Mouse (Mus musculus) MEL (cell line): ENCODE results near the gene Fam69a. TPM values are rescaled to one million over a fixed set of nuclear protein-coding genes. Genes with fewer than 3 reads are reported as not detected.

Experiments
- DNase-seq: peaks from one replicate; pipeline ENCODE4 v3.0.0; 2011; ENCODE audit warnings: low read depth, low spot score
- H3K27ac ChIP-seq: 2 replicates; pipeline ENCODE4 v1.5.1; 2012; ENCODE audit warnings: low read depth, mild to moderate bottlenecking, control low read depth, low read length, moderate library complexity; ENCODE audit not compliant: control insufficient read depth
- H3K27me3 ChIP-seq, 2 experiments: fragments of 150-350 bp in 1 of 2; sonication (generic) in 1 of 2; 2 replicates each; pipeline ENCODE4 v1.6.1; 2012; ENCODE audit warnings: low read length in 2 of 2, mild to moderate bottlenecking in 2 of 2, improper control_type of control experiment in 1 of 2, moderate library complexity in 1 of 2; ENCODE audit not compliant: insufficient read depth in 2 of 2, control insufficient read depth in 1 of 2
- H3K36me3 ChIP-seq, 2 experiments: 2 replicates each; pipeline ENCODE4 v1.6.1; 2012 to 2014; ENCODE audit warnings: low read length in 2 of 2, improper control_type of control experiment in 1 of 2, inconsistent platforms in 1 of 2, mild to moderate bottlenecking in 1 of 2; ENCODE audit not compliant: insufficient read depth in 2 of 2, control insufficient read depth in 1 of 2
- H3K4me1 ChIP-seq, 2 experiments: fragments of 150-350 bp in 1 of 2; sonication (generic) in 1 of 2; 2 replicates each; pipeline ENCODE4 v1.6.1; 2012; ENCODE audit warnings: low read length in 2 of 2, improper control_type of control experiment in 1 of 2, mild to moderate bottlenecking in 1 of 2; ENCODE audit not compliant: insufficient read depth in 2 of 2, control insufficient read depth in 1 of 2
- H3K4me3 ChIP-seq, 2 experiments: fragments of 150-350 bp in 1 of 2; sonication (generic) in 1 of 2; 2 replicates each; pipeline ENCODE4 v1.5.1; 2012; ENCODE audit warnings: low read depth in 2 of 2, low read length in 2 of 2, mild to moderate bottlenecking in 2 of 2, moderate library complexity in 2 of 2, control low read depth in 1 of 2, improper control_type of control experiment in 1 of 2; ENCODE audit not compliant: control insufficient read depth in 1 of 2, insufficient read depth in 1 of 2
- H3K79me2 ChIP-seq: 2 replicates; pipeline ENCODE4 v1.6.1; 2012; ENCODE audit warnings: mild to moderate bottlenecking, low read length, moderate library complexity; ENCODE audit not compliant: control insufficient read depth, poor library complexity, insufficient read depth
- H3K9ac ChIP-seq: 2 replicates; pipeline ENCODE4 v1.6.1; 2012; ENCODE audit warnings: low read depth, mild to moderate bottlenecking, control low read depth, low read length, moderate library complexity; ENCODE audit not compliant: control insufficient read depth, poor library complexity, severe bottlenecking
- H3K9me3 ChIP-seq: fragments of 150-350 bp; sonication (generic); replicated peaks from 2 replicates; pipeline ENCODE4 v1.6.1; 2012; ENCODE audit warnings: mild to moderate bottlenecking, low read length, improper control_type of control experiment, moderate library complexity; ENCODE audit not compliant: insufficient read depth
- BHLHE40 ChIP-seq: IDR thresholded peaks from 2 replicates; pipeline ENCODE4 v1.6.1; 2012; ENCODE audit warnings: low read depth, mild to moderate bottlenecking, inconsistent platforms, low read length, improper control_type of control experiment, borderline replicate concordance
- CHD1 ChIP-seq: IDR thresholded peaks from 2 replicates; pipeline ENCODE4 v1.6.1; 2012; ENCODE audit warnings: low read depth, mild to moderate bottlenecking, inconsistent platforms, low read length, improper control_type of control experiment
- CHD2 ChIP-seq: IDR thresholded peaks from 2 replicates; pipeline ENCODE4 v1.6.1; 2011; ENCODE audit warnings: low read length, improper control_type of control experiment
- CTCF ChIP-seq, 3 experiments: IDR thresholded peaks in 2 of 3; conservative IDR thresholded peaks in 1 of 3; 2 replicates each; pipeline ENCODE4 v1.5.1; 2011 to 2012; ENCODE audit warnings: low read length in 3 of 3, low read depth in 2 of 3, mild to moderate bottlenecking in 2 of 3, improper control_type of control experiment in 1 of 3, inconsistent platforms in 1 of 3, mixed read lengths in 1 of 3, moderate library complexity in 1 of 3; ENCODE audit not compliant: control insufficient read depth in 1 of 3, insufficient read depth in 1 of 3, poor library complexity in 1 of 3, severe bottlenecking in 1 of 3
- ELF1 ChIP-seq: IDR thresholded peaks from 2 replicates; pipeline ENCODE4 v1.6.1; 2014; ENCODE audit warnings: low read depth, mild to moderate bottlenecking, inconsistent platforms, low read length, improper control_type of control experiment, moderate library complexity
- GABPA ChIP-seq: IDR thresholded peaks from 2 replicates; pipeline ENCODE4 v1.6.1; 2012; ENCODE audit warnings: low read depth, mild to moderate bottlenecking, inconsistent platforms, low read length, improper control_type of control experiment, moderate library complexity
- GATA1 ChIP-seq: IDR thresholded peaks from 2 replicates; pipeline ENCODE4 v1.6.1; 2011; ENCODE audit warnings: low read depth, low read length, improper control_type of control experiment
- HCFC1 ChIP-seq: IDR thresholded peaks from 2 replicates; pipeline ENCODE4 v1.6.1; 2012; ENCODE audit warnings: low read depth, mild to moderate bottlenecking, inconsistent platforms, low read length, improper control_type of control experiment, moderate library complexity
- JUND ChIP-seq: IDR thresholded peaks from 2 replicates; pipeline ENCODE4 v1.6.1; 2011; ENCODE audit warnings: low read depth, mild to moderate bottlenecking, improper control_type of control experiment, low read length
- KAT2A ChIP-seq: conservative IDR thresholded peaks from 2 replicates; pipeline ENCODE4 v1.6.1; 2012; ENCODE audit warnings: low read depth, low read length, improper control_type of control experiment, inconsistent platforms
- MAX ChIP-seq: IDR thresholded peaks from 2 replicates; pipeline ENCODE4 v1.6.1; 2011; ENCODE audit warnings: low read length, improper control_type of control experiment
- MAZ ChIP-seq: IDR thresholded peaks from 2 replicates; pipeline ENCODE4 v1.6.1; 2012; ENCODE audit warnings: low read depth, mild to moderate bottlenecking, inconsistent platforms, low read length, improper control_type of control experiment
- MEF2A ChIP-seq: IDR thresholded peaks from 2 replicates; pipeline ENCODE4 v1.6.1; 2014; ENCODE audit warnings: low read depth, mild to moderate bottlenecking, inconsistent platforms, low read length, improper control_type of control experiment; ENCODE audit not compliant: poor library complexity, insufficient replicate concordance, severe bottlenecking; ENCODE audit errors: extremely low read depth
- MXI1 ChIP-seq: IDR thresholded peaks from 2 replicates; pipeline ENCODE4 v1.6.1; 2011; ENCODE audit warnings: mild to moderate bottlenecking, low read depth, low read length, improper control_type of control experiment
- MYB ChIP-seq: IDR thresholded peaks from 2 replicates; pipeline ENCODE4 v1.6.1; 2011; ENCODE audit warnings: mild to moderate bottlenecking, low read depth, low read length, improper control_type of control experiment
- MYC ChIP-seq: IDR thresholded peaks from 2 replicates; pipeline ENCODE4 v1.6.1; 2011; ENCODE audit warnings: low read depth, mild to moderate bottlenecking, low read length, improper control_type of control experiment, moderate library complexity
- NELFE ChIP-seq: IDR thresholded peaks from 2 replicates; pipeline ENCODE4 v1.6.1; 2011; ENCODE audit warnings: low read depth, low read length, improper control_type of control experiment
- POLR2A ChIP-seq, 2 experiments: IDR thresholded peaks; 2 replicates each; pipeline ENCODE4 v1.6.1; 2011 to 2012; ENCODE audit warnings: low read length in 2 of 2, mild to moderate bottlenecking in 2 of 2, control low read depth in 1 of 2, improper control_type of control experiment in 1 of 2, low read depth in 1 of 2, moderate library complexity in 1 of 2; ENCODE audit not compliant: control insufficient read depth in 1 of 2, insufficient read depth in 1 of 2, poor library complexity in 1 of 2
- RAD21 ChIP-seq: IDR thresholded peaks from 2 replicates; pipeline ENCODE4 v1.6.1; 2011; ENCODE audit warnings: mild to moderate bottlenecking, low read depth, low read length, improper control_type of control experiment
- RCOR1 ChIP-seq: IDR thresholded peaks from 2 replicates; pipeline ENCODE4 v1.6.1; 2012; ENCODE audit warnings: low read depth, mild to moderate bottlenecking, inconsistent platforms, low read length, improper control_type of control experiment
- SIN3A ChIP-seq: IDR thresholded peaks from 2 replicates; pipeline ENCODE4 v1.6.1; 2012; ENCODE audit warnings: low read length, improper control_type of control experiment, inconsistent platforms
- SMC3 ChIP-seq: IDR thresholded peaks from 2 replicates; pipeline ENCODE4 v1.6.1; 2011; ENCODE audit warnings: low read depth, low read length, improper control_type of control experiment
- TAL1 ChIP-seq: IDR thresholded peaks from 2 replicates; pipeline ENCODE4 v1.6.1; 2012; ENCODE audit warnings: mild to moderate bottlenecking, inconsistent platforms, low read length, moderate library complexity, mixed read lengths
- TBP ChIP-seq: IDR thresholded peaks from 2 replicates; pipeline ENCODE4 v1.8.0; 2011; ENCODE audit warnings: low read depth, low read length, improper control_type of control experiment
- TCF12 ChIP-seq: IDR thresholded peaks from 2 replicates; pipeline ENCODE4 v1.6.1; 2014; ENCODE audit warnings: low read depth, mild to moderate bottlenecking, inconsistent platforms, low read length, improper control_type of control experiment, moderate library complexity
- UBTF ChIP-seq: IDR thresholded peaks from 2 replicates; pipeline ENCODE4 v1.6.1; 2012; ENCODE audit warnings: low read depth, mild to moderate bottlenecking, inconsistent platforms, low read length, improper control_type of control experiment, moderate library complexity, borderline replicate concordance; ENCODE audit not compliant: insufficient read depth
- USF1 ChIP-seq: IDR thresholded peaks from 2 replicates; pipeline ENCODE4 v1.6.1; 2014; ENCODE audit warnings: low read depth, mild to moderate bottlenecking, inconsistent platforms, low read length, improper control_type of control experiment, moderate library complexity
- USF2 ChIP-seq, 2 experiments: IDR thresholded peaks; 2 replicates each; pipeline ENCODE4 v1.6.1; 2011 to 2012; ENCODE audit warnings: improper control_type of control experiment in 2 of 2, low read length in 2 of 2, borderline replicate concordance in 1 of 2, inconsistent platforms in 1 of 2, low read depth in 1 of 2, mild to moderate bottlenecking in 1 of 2; ENCODE audit not compliant: insufficient read depth in 1 of 2
- ZC3H11A ChIP-seq: IDR thresholded peaks from 2 replicates; pipeline ENCODE4 v1.6.1; 2012; ENCODE audit warnings: low read depth, mild to moderate bottlenecking, inconsistent platforms, low read length, improper control_type of control experiment
- ZKSCAN1 ChIP-seq: IDR thresholded peaks from 2 replicates; pipeline ENCODE4 v1.6.1; 2012; ENCODE audit warnings: low read depth, mild to moderate bottlenecking, inconsistent platforms, low read length, improper control_type of control experiment, moderate library complexity
- ZMIZ1 ChIP-seq: IDR thresholded peaks from 2 replicates; pipeline ENCODE4 v1.6.1; 2012; ENCODE audit warnings: low read depth, mild to moderate bottlenecking, inconsistent platforms, low read length, improper control_type of control experiment, moderate library complexity
- ZNF384 ChIP-seq: IDR thresholded peaks from 2 replicates; pipeline ENCODE4 v1.6.1; 2012; ENCODE audit warnings: low read depth, mild to moderate bottlenecking, inconsistent platforms, low read length, improper control_type of control experiment
- polyA plus RNA-seq, 2 experiments: library from polyadenylated mRNA; stranded (reverse) in 1 of 2; unstranded in 1 of 2; fragments of >175 nt in 1 of 2; fragments of >200 nt in 1 of 2; gene quantifications; 2 replicates each; pipeline versions ENCODE4 v1.2.1 to v1.2.4; 2012; ENCODE audit warnings: low replicate concordance in 2 of 2, low read depth in 1 of 2; ENCODE audit not compliant: insufficient read length in 2 of 2, insufficient read depth in 1 of 2, missing spikeins in 1 of 2
- total RNA-seq: library from RNA; depleted of rRNA; stranded (reverse); fragments of 300-350 nt; gene quantifications from 2 replicates; pipeline ENCODE4 v1.2.3, GENCODE M21; 2012

Gene Fam69a
- total and polyA plus RNA-seq, 3 experiments, result 8.5 to 10.6 TPM; not detected in 1

DNA sequence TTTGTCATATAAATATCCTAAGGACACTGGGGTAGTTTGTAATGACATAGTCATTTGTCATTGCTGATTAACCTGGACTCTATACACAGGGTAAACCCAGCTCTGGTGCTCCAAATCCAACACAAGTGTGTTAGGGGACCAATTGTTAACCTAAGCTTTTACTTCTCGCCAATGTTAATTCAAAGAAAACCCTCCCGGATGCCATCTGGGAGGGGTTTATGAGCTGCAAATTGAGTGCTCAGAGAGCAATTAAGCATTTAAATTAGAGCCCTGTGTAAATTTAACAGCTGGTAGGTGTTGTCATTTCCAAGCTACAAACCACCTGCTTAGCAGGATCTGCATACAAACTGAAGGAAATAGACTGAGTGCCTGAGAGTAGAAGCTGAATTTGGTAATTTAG, 48.6 kb upstream of the Fam69a start:
- Histone ChIP-seq H3K9ac (no peak overlapping the region), H3K27ac (no peak overlapping the region)
- TF ChIP-seq ZMIZ1 (no peak), USF2 (IDR thresholded peaks at IDR 0.05; ENCODE audit: borderline replicate concordance in 1 of 2, insufficient read depth in 1 of 2, low read depth in 1 of 2, low read length in 2 of 2) (no peak), CHD2 (no peak), BHLHE40 (no peak), ELF1 (no peak), MXI1 (no peak), MYC (no peak), SIN3A (no peak), CTCF (IDR thresholded peaks at IDR 0.05 in 2 of 3, conservative IDR thresholded peaks at IDR 0.05 in 1 of 3; ENCODE audit: control insufficient read depth in 1 of 3, insufficient read depth in 1 of 3, low read depth in 2 of 3, low read length in 3 of 3, poor library complexity in 1 of 3, severe bottlenecking in 1 of 3) (no peak), TCF12 (no peak), JUND (no peak)
- TF ChIP-seq, all 39 proteins: peak for 0
- no peak overlapping the region for H3K4me3 ChIP-seq
- H3K4me1 ChIP-seq, result no peaks in the 10 kb centered on the region
- no peaks in the 10 kb centered on the region for H3K27me3 ChIP-seq
- no peaks in the 10 kb centered on the region for H3K79me2 ChIP-seq
- no peak for DNase-seq
- no peaks in the 10 kb centered on the region for H3K9me3 ChIP-seq
- no peaks in the 10 kb centered on the region for H3K36me3 ChIP-seq

DNA sequence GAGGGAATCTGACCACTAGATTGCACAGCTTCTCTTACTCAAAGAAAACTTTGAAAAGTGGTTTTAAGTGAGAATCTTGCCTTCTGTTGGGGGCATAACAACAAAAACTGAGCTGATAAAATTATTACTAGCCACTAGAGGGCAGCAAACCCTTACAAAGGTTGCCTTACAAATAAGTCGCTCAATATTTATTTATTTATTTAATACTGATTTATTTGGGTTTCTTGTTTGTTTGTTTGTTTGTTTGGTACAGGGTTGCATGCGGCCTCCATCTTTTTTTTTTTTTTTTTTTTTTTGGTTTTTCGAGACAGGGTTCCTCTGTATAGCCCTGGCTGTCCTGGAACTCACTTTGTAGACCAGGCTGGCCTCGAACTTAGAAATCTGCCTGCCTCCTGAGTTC, 47.3 kb upstream of the Fam69a start:
- no peak overlapping the region for H3K27ac ChIP-seq
- peak; percentile 81 for DNase-seq
- H3K9ac ChIP-seq, result no peak overlapping the region
- H3K79me2 ChIP-seq, result no peaks in the 10 kb centered on the region
- H3K4me3 ChIP-seq, result no peak overlapping the region
- H3K9me3 ChIP-seq, result no peaks in the 10 kb centered on the region
- no peaks in the 10 kb centered on the region for H3K4me1 ChIP-seq
- H3K27me3 ChIP-seq, result no peaks in the 10 kb centered on the region
- no peaks in the 10 kb centered on the region for H3K36me3 ChIP-seq
- TF ChIP-seq GABPA (no peak), SIN3A (no peak), HCFC1 (no peak), NELFE (no peak), MYC (no peak), TBP (no peak), ZC3H11A (peak; percentile 85), UBTF (no peak), USF1 (no peak), MEF2A (no peak), POLR2A (IDR thresholded peaks at IDR 0.05; ENCODE audit: control insufficient read depth in 1 of 2, insufficient read depth in 1 of 2, low read depth in 1 of 2, low read length in 2 of 2, poor library complexity in 1 of 2) (no peak), ZNF384 (no peak), USF2 (IDR thresholded peaks at IDR 0.05; ENCODE audit: borderline replicate concordance in 1 of 2, insufficient read depth in 1 of 2, low read depth in 1 of 2, low read length in 2 of 2) (no peak), TCF12 (no peak), MAX (no peak), MYB (no peak), MAZ (no peak), SMC3 (peak; percentile 76), ZKSCAN1 (no peak), KAT2A (no peak), CHD2 (no peak), GATA1 (no peak), CTCF (IDR thresholded peaks at IDR 0.05 in 2 of 3, conservative IDR thresholded peaks at IDR 0.05 in 1 of 3; ENCODE audit: control insufficient read depth in 1 of 3, insufficient read depth in 1 of 3, low read depth in 2 of 3, low read length in 3 of 3, poor library complexity in 1 of 3, severe bottlenecking in 1 of 3) (peak; percentile 50 to 81 (median 53)), RCOR1 (no peak), ZMIZ1 (no peak), CHD1 (no peak), TAL1 (no peak), RAD21 (peak; percentile 91)
